16 mouse cellular contexts compared by ENCODE assay signal in genomic region chr2:37855226-37855625, GRCm38 (mm10).
DNase-seq lines count a peak whose midpoint lies in the region; ATAC-seq and TF ChIP-seq lines count a peak whose summit lies in the region.
"Had no signal": no experiment of that assay in that cellular context is flagged by ENCODE, and none has a peak within 500 bp of the region (broad histone marks: within the 10 kb centered on the region; RNA-seq: fewer than 3 reads in every experiment).

No protein-coding gene starts in this region.

- no peak for TF ChIP-seq CTCF in hindbrain, postnatal 0 days (IDR thresholded peaks at IDR 0.05; ENCODE audit: low read depth)
- TF ChIP-seq CTCF in lung, postnatal 0 days (IDR thresholded peaks at IDR 0.05): no peak

- no peak overlapping the region for H3K4me2 ChIP-seq in hindbrain, postnatal 0 days (ENCODE audit: low read depth, low read length)
- no peak overlapping the region for H3K4me2 ChIP-seq in hindbrain, embryonic 13.5 days
- no peak overlapping the region for H3K4me2 ChIP-seq in lung, postnatal 0 days (replicated peaks; ENCODE audit: low read depth, low read length)
- H3K4me2 ChIP-seq: embryonic facial prominence, embryonic 15.5 days; midbrain, embryonic 15.5 days; neural tube, embryonic 12.5 days had no signal

- H3K36me3 ChIP-seq in hindbrain, postnatal 0 days (ENCODE audit: insufficient read depth, low read length): no peaks in the 10 kb centered on the region; the same call in 1 of the 2 replicates
- H3K36me3 ChIP-seq in hindbrain, embryonic 13.5 days: no peaks in the 10 kb centered on the region
- H3K36me3 ChIP-seq in lung, postnatal 0 days (ENCODE audit: insufficient read depth, low read length): no peaks in the 10 kb centered on the region
- H3K36me3 ChIP-seq: embryonic facial prominence, embryonic 15.5 days; midbrain, embryonic 15.5 days; neural tube, embryonic 12.5 days had no signal

- no peak for TF ChIP-seq EP300 in lung, postnatal 0 days (IDR thresholded peaks at IDR 0.05)

- no peaks in the 10 kb centered on the region for H3K4me1 ChIP-seq in hindbrain, postnatal 0 days (ENCODE audit: insufficient read depth, low read length)
- peaks cover 9% of the 10 kb centered on the region for H3K4me1 ChIP-seq in hindbrain, embryonic 13.5 days (replicated peaks)
- H3K4me1 ChIP-seq in lung, postnatal 0 days (ENCODE audit: insufficient read depth, low read depth, low read length): no peaks in the 10 kb centered on the region
- H3K4me1 ChIP-seq: embryonic facial prominence, embryonic 15.5 days; neural tube, embryonic 12.5 days had no signal

- no peaks in the 10 kb centered on the region for H3K9me3 ChIP-seq in hindbrain, postnatal 0 days (ENCODE audit: low read length)
- no peaks in the 10 kb centered on the region for H3K9me3 ChIP-seq in hindbrain, embryonic 13.5 days
- H3K9me3 ChIP-seq in lung, postnatal 0 days (ENCODE audit: low read length): no peaks in the 10 kb centered on the region
- H3K9me3 ChIP-seq: embryonic facial prominence, embryonic 15.5 days; midbrain, embryonic 15.5 days; neural tube, embryonic 12.5 days had no signal

- no peaks in the 10 kb centered on the region for H3K27me3 ChIP-seq in hindbrain, postnatal 0 days (ENCODE audit: insufficient read depth, low read length)
- H3K27me3 ChIP-seq in hindbrain, embryonic 13.5 days: no peaks in the 10 kb centered on the region
- no peaks in the 10 kb centered on the region for H3K27me3 ChIP-seq in lung, postnatal 0 days (replicated peaks; ENCODE audit: insufficient read depth, low read length)
- H3K27me3 ChIP-seq: embryonic facial prominence, embryonic 15.5 days; midbrain, embryonic 15.5 days; neural tube, embryonic 12.5 days had no signal

- DNase-seq in hindbrain, postnatal 0 days (ENCODE audit: low spot score): peak; percentile 28
- peak; percentile 23 for DNase-seq in lung, postnatal 0 days (ENCODE audit: low spot score)
- DNase-seq in lung, postnatal 4 days: no peak
- DNase-seq in brain, adult 2 months (ENCODE audit: low read depth, low spot score): peak; percentile 67
- DNase-seq in layer of hippocampus, adult 9-11 months: peak; percentile 61
- DNase-seq in thymus, adult 18-20 months: no peak
- DNase-seq in spleen, postnatal 10 days (ENCODE audit: low spot score in 2 of 2): no peak
- DNase-seq: cerebellum, adult 2 months; heart, adult 2 months; thymus, postnatal 14 days had no signal

- no peak overlapping the region for H3K27ac ChIP-seq in hindbrain, postnatal 0 days
- no peak overlapping the region for H3K27ac ChIP-seq in hindbrain, embryonic 13.5 days
- H3K27ac ChIP-seq in lung, postnatal 0 days (ENCODE audit: low read length): no peak overlapping the region
- H3K27ac ChIP-seq: embryonic facial prominence, embryonic 15.5 days; heart, adult 2 months; kidney, postnatal 0 days; macrophage; midbrain, embryonic 15.5 days; neural tube, embryonic 12.5 days had no signal

- H3K9ac ChIP-seq in hindbrain, postnatal 0 days (replicated peaks; ENCODE audit: low read length): no peak overlapping the region
- no peak overlapping the region for H3K9ac ChIP-seq in hindbrain, embryonic 13.5 days
- H3K9ac ChIP-seq in lung, postnatal 0 days (replicated peaks; ENCODE audit: low read depth): no peak overlapping the region
- H3K9ac ChIP-seq: embryonic facial prominence, embryonic 15.5 days; midbrain, embryonic 15.5 days; neural tube, embryonic 12.5 days had no signal

- no peak overlapping the region for H3K4me3 ChIP-seq in hindbrain, postnatal 0 days (ENCODE audit: low read length)
- H3K4me3 ChIP-seq in hindbrain, embryonic 13.5 days: no peak overlapping the region
- no peak overlapping the region for H3K4me3 ChIP-seq in lung, postnatal 0 days (ENCODE audit: low read depth, low read length)
- H3K4me3 ChIP-seq: embryonic facial prominence, embryonic 15.5 days; heart, adult 2 months; midbrain, embryonic 15.5 days; neural tube, embryonic 12.5 days had no signal

- WGBS in hindbrain, postnatal 0 days: 78% methylated on average over 2 of the region's 2 CpGs
- 65% methylated on average over 2 of the region's 2 CpGs for WGBS in hindbrain, embryonic 13.5 days
- WGBS in lung, postnatal 0 days: 58% methylated on average over 2 of the region's 2 CpGs

- peak; percentile 78 for ATAC-seq in hindbrain, postnatal 0 days
- no peak for ATAC-seq in hindbrain, embryonic 13.5 days (ENCODE audit: low FRiP score)
- peak; percentile 14; the same call in 1 of the 2 replicates for ATAC-seq in lung, postnatal 0 days
- ATAC-seq: midbrain, embryonic 15.5 days had no signal

Comparison
In these comparisons a context has a peak if more than half of its experiments do, and no peak if none do; other contexts are left out.
1. DNase-seq: peak in hindbrain, postnatal 0 days (single experiment), lung, postnatal 0 days (single experiment), brain, adult 2 months (single experiment) and layer of hippocampus, adult 9-11 months (single experiment); none in lung, postnatal 4 days (0 of 2), thymus, adult 18-20 months (0 of 2) and spleen, postnatal 10 days (0 of 2).